Mouse (Mus musculus) embryonic facial prominence, embryonic 13.5 days (tissue): ENCODE measurements around the gene Supt3. TPM values are rescaled to one million over a fixed set of nuclear protein-coding genes. Genes with fewer than 3 reads are reported as not detected.

Experiments
- ATAC-seq: fragments of 200-750 bp; cut with Nextera tagmentation; 2 replicates; pipeline ENCODE4 v1.8.0; 2017; ENCODE audit warnings: low read depth; ENCODE audit not compliant: insufficient number of reproducible peaks, insufficient read depth, low FRiP score, low TSS enrichment
- H3K27ac ChIP-seq: fragments of 300-500 bp; sonication (generic); 2 replicates; pipeline ENCODE4 v1.5.1; 2015; ENCODE audit warnings: moderate library complexity, mild to moderate bottlenecking, inconsistent platforms
- H3K27me3 ChIP-seq: fragments of 300-500 bp; sonication (generic); 2 replicates; pipeline ENCODE4 v1.6.1; 2015; ENCODE audit warnings: mild to moderate bottlenecking, inconsistent platforms
- H3K36me3 ChIP-seq: fragments of 300-500 bp; sonication (generic); 2 replicates; pipeline ENCODE4 v1.6.1; 2015; ENCODE audit warnings: mild to moderate bottlenecking, inconsistent platforms
- H3K4me1 ChIP-seq: fragments of 300-500 bp; sonication (generic); 2 replicates; pipeline ENCODE4 v1.6.1; 2015; ENCODE audit warnings: inconsistent platforms
- H3K4me2 ChIP-seq: fragments of 300-500 bp; sonication (generic); 2 replicates; pipeline ENCODE4 v1.6.1; 2015; ENCODE audit warnings: moderate library complexity, mild to moderate bottlenecking, inconsistent platforms
- H3K4me3 ChIP-seq: fragments of 300-500 bp; sonication (generic); 2 replicates; pipeline ENCODE4 v1.5.1; 2015; ENCODE audit warnings: mild to moderate bottlenecking, inconsistent platforms
- H3K9ac ChIP-seq: fragments of 300-500 bp; sonication (generic); 2 replicates; pipeline ENCODE4 v1.6.1; 2015; ENCODE audit warnings: mild to moderate bottlenecking, inconsistent platforms
- H3K9me3 ChIP-seq: fragments of 300-500 bp; sonication (generic); 2 replicates; pipeline ENCODE4 v1.6.1; 2016; ENCODE audit warnings: inconsistent platforms
- WGBS: fragments of 180-500 bp; shearing (Covaris S2); methylation state at CpG from one replicate; pipeline ENCODE4 v1.1.7; 2015; ENCODE audit warnings: mixed read lengths; 5-methylcytosine and 5-hydroxymethylcytosine counted together
- polyA plus RNA-seq: library from polyadenylated mRNA; unstranded; fragments of >200 nt; fragmentation: Nextera tagmentation; extraction: Ambion mirVana; gene quantifications from 2 replicates; pipeline ENCODE4 v1.2.1, GENCODE M21; 2015

The Supt3 gene
- polyA plus RNA-seq, 1 experiment from 2014 or later: 25.4 TPM

GRCm38 (mm10) chr17:45063776-45064175 lies 286.8 kb downstream of the Supt3 start:
- no peak for ATAC-seq
- no peaks in the 10 kb centered on the region for H3K36me3 ChIP-seq
- no peaks in the 10 kb centered on the region for H3K9me3 ChIP-seq
- no peak overlapping the region for H3K4me3 ChIP-seq
- H3K4me2 ChIP-seq: no peak overlapping the region
- WGBS: 45% methylated on average over 5 of the region's 5 CpGs
- H3K4me1 ChIP-seq: peaks cover 31% of the 10 kb centered on the region
- H3K27ac ChIP-seq: peak overlapping the region; percentile 68
- no peaks in the 10 kb centered on the region; the same call in 1 of the 2 replicates for H3K27me3 ChIP-seq
- no peak overlapping the region for H3K9ac ChIP-seq

- no peak overlapping the region for H3K4me2 ChIP-seq
- no peaks in the 10 kb centered on the region for H3K9me3 ChIP-seq
- H3K27ac ChIP-seq: peak overlapping the region; percentile 68; the same call in 1 of the 2 replicates
- H3K27me3 ChIP-seq: no peaks in the 10 kb centered on the region; the same call in 1 of the 2 replicates
- no peaks in the 10 kb centered on the region for H3K36me3 ChIP-seq
- H3K4me1 ChIP-seq: peaks cover 23% of the 10 kb centered on the region
- ATAC-seq: no peak
- 80% methylated on average over 2 of the region's 2 CpGs for WGBS
- H3K4me3 ChIP-seq: no peak overlapping the region
- H3K9ac ChIP-seq: no peak overlapping the region
Observed at GRCm38 (mm10) chr17:45065465-45065864, 288.5 kb downstream of the Supt3 start.

GRCm38 (mm10) chr17:45067441-45067840 lies 290.5 kb downstream of the Supt3 start:
- Histone ChIP-seq H3K4me2 (no peak overlapping the region), H3K36me3 (no peaks in the 10 kb centered on the region), H3K9me3 (no peaks in the 10 kb centered on the region), H3K27me3 (no peaks in the 10 kb centered on the region; the same call in 1 of the 2 replicates), H3K4me1 (peaks cover 28% of the 10 kb centered on the region), H3K4me3 (no peak overlapping the region), H3K9ac (no peak overlapping the region), H3K27ac (no peak overlapping the region)
- WGBS: 81% methylated on average over 3 of the region's 3 CpGs
- ATAC-seq: no peak

GRCm38 (mm10) chr17:45068321-45068720 lies 291.4 kb downstream of the Supt3 start:
- WGBS: 64% methylated on average over 7 of the region's 7 CpGs
- no peak for ATAC-seq
- Histone ChIP-seq H3K4me3 (no peak overlapping the region), H3K9me3 (no peaks in the 10 kb centered on the region), H3K27ac (no peak overlapping the region), H3K4me1 (peaks cover 37% of the 10 kb centered on the region), H3K36me3 (no peaks in the 10 kb centered on the region), H3K27me3 (no peaks in the 10 kb centered on the region; the same call in 1 of the 2 replicates), H3K4me2 (no peak overlapping the region), H3K9ac (no peak overlapping the region)

- Histone ChIP-seq H3K9ac (0 out of 2 replicates have a peak overlapping the region, but pooled peaks have one; percentile 12), H3K27me3 (peaks cover 4% of the 10 kb centered on the region; the same call in 1 of the 2 replicates), H3K36me3 (no peaks in the 10 kb centered on the region), H3K27ac (peak overlapping the region; percentile 84), H3K4me1 (peaks cover 23% of the 10 kb centered on the region), H3K9me3 (no peaks in the 10 kb centered on the region), H3K4me2 (0 out of 2 replicates have a peak overlapping the region, but pooled peaks have one; percentile 3), H3K4me3 (no peak overlapping the region)
- ATAC-seq: peak; percentile 52
- 34% methylated on average over 7 of the region's 7 CpGs for whole genome bisulfite sequencing
Observed at GRCm38 (mm10) chr17:45072495-45073347, 295.8 kb downstream of the Supt3 start.

GRCm38 (mm10) chr17:45073348-45073634 lies 296.3 kb downstream of the Supt3 start:
- no peak overlapping the region for H3K4me2 ChIP-seq
- no peak overlapping the region for H3K4me3 ChIP-seq
- WGBS: 26% methylated on average over 8 of the region's 8 CpGs
- H3K36me3 ChIP-seq: no peaks in the 10 kb centered on the region
- no peak overlapping the region for H3K9ac ChIP-seq
- ATAC-seq: peak; percentile 87
- H3K4me1 ChIP-seq: peaks cover 28% of the 10 kb centered on the region
- peaks cover 4% of the 10 kb centered on the region; the same call in 1 of the 2 replicates for H3K27me3 ChIP-seq
- H3K9me3 ChIP-seq: no peaks in the 10 kb centered on the region
- no peak overlapping the region for H3K27ac ChIP-seq

- H3K36me3 ChIP-seq: no peaks in the 10 kb centered on the region
- H3K9me3 ChIP-seq: no peaks in the 10 kb centered on the region
- peaks cover 4% of the 10 kb centered on the region; the same call in 1 of the 2 replicates for H3K27me3 ChIP-seq
- 0 out of 2 replicates have a peak overlapping the region, but pooled peaks have one; percentile 11 for H3K27ac ChIP-seq
- peaks cover 28% of the 10 kb centered on the region for H3K4me1 ChIP-seq
- no peak overlapping the region for H3K4me3 ChIP-seq
- no peak overlapping the region for H3K9ac ChIP-seq
- WGBS: 87% methylated on average over 3 of the region's 3 CpGs
- ATAC-seq: no peak
- no peak overlapping the region for H3K4me2 ChIP-seq
Observed at GRCm38 (mm10) chr17:45073779-45074178, 296.8 kb downstream of the Supt3 start.

GRCm38 (mm10) chr17:45076951-45077350 lies 300.0 kb downstream of the Supt3 start:
- ATAC-seq: no peak
- peaks cover 4% of the 10 kb centered on the region; the same call in 1 of the 2 replicates for H3K27me3 ChIP-seq
- H3K4me1 ChIP-seq: peaks cover 33% of the 10 kb centered on the region
- H3K36me3 ChIP-seq: no peaks in the 10 kb centered on the region
- no peaks in the 10 kb centered on the region for H3K9me3 ChIP-seq
- H3K4me2 ChIP-seq: no peak overlapping the region
- 77% methylated on average over 4 of the region's 4 CpGs for WGBS
- no peak overlapping the region for H3K9ac ChIP-seq
- H3K4me3 ChIP-seq: no peak overlapping the region
- H3K27ac ChIP-seq: no peak overlapping the region

GRCm38 (mm10) chr17:45077921-45078640 lies 301.1 kb downstream of the Supt3 start:
- no peak for ATAC-seq
- H3K4me2 ChIP-seq: no peak overlapping the region
- WGBS: 58% methylated on average over 14 of the region's 14 CpGs
- H3K9me3 ChIP-seq: no peaks in the 10 kb centered on the region
- no peaks in the 10 kb centered on the region for H3K36me3 ChIP-seq
- H3K27me3 ChIP-seq: peaks cover 4% of the 10 kb centered on the region; the same call in 1 of the 2 replicates
- H3K4me1 ChIP-seq: peaks cover 33% of the 10 kb centered on the region
- H3K4me3 ChIP-seq: no peak overlapping the region
- H3K9ac ChIP-seq: no peak overlapping the region
- H3K27ac ChIP-seq: no peak overlapping the region

- Histone ChIP-seq H3K9ac (no peak overlapping the region), H3K4me3 (no peak overlapping the region), H3K36me3 (no peaks in the 10 kb centered on the region), H3K4me2 (peak overlapping the region; percentile 26), H3K4me1 (peaks cover 34% of the 10 kb centered on the region), H3K27me3 (no peaks in the 10 kb centered on the region), H3K27ac (peak overlapping the region; percentile 81; the same call in 1 of the 2 replicates), H3K9me3 (no peaks in the 10 kb centered on the region)
- WGBS: 57% methylated on average over 8 of the region's 8 CpGs
- ATAC-seq: no peak
Observed at GRCm38 (mm10) chr17:45081521-45081920, 304.6 kb downstream of the Supt3 start.

GRCm38 (mm10) chr17:45081955-45082475 lies 305.1 kb downstream of the Supt3 start:
- WGBS: 25% methylated on average over 8 of the region's 8 CpGs
- H3K27ac ChIP-seq: peak overlapping the region; percentile 81
- peak overlapping the region; percentile 26 for H3K4me2 ChIP-seq
- H3K9me3 ChIP-seq: no peaks in the 10 kb centered on the region
- no peak overlapping the region for H3K4me3 ChIP-seq
- H3K36me3 ChIP-seq: no peaks in the 10 kb centered on the region
- H3K4me1 ChIP-seq: peaks cover 38% of the 10 kb centered on the region
- no peak for ATAC-seq
- H3K9ac ChIP-seq: no peak overlapping the region
- no peaks in the 10 kb centered on the region for H3K27me3 ChIP-seq
